Mouse (Mus musculus) erythroblast, embryonic 14.5 days (primary cell): ENCODE results near the gene Ppy. TPM values are rescaled to one million over a fixed set of nuclear protein-coding genes. Genes with fewer than 3 reads are reported as not detected.

Source experiments
- H3K27me3 ChIP-seq: 2 replicates; pipeline ENCODE4 v1.6.1; 2012; ENCODE audit warnings: inconsistent platforms; ENCODE audit not compliant: control insufficient read depth
- H3K36me3 ChIP-seq: 2 replicates; pipeline ENCODE4 v1.6.1; 2012; ENCODE audit warnings: mild to moderate bottlenecking, inconsistent platforms; ENCODE audit not compliant: control insufficient read depth
- H3K4me1 ChIP-seq: 2 replicates; pipeline ENCODE4 v1.6.1; 2012; ENCODE audit warnings: inconsistent platforms; ENCODE audit not compliant: control insufficient read depth
- H3K4me3 ChIP-seq: replicated peaks from 2 replicates; pipeline ENCODE3; 2012; ENCODE audit warnings: moderate library complexity, mild to moderate bottlenecking, inconsistent platforms
- H3K9me3 ChIP-seq: 2 replicates; pipeline ENCODE4 v1.6.1; 2012; ENCODE audit warnings: low read length, inconsistent platforms, mixed read lengths; ENCODE audit not compliant: control insufficient read depth
- GATA1 ChIP-seq: IDR thresholded peaks from 2 replicates; pipeline ENCODE4 v1.6.1; 2012; ENCODE audit warnings: low read length, inconsistent platforms, mixed read lengths
- TAL1 ChIP-seq: IDR thresholded peaks from 3 replicates; pipeline ENCODE4 v1.6.1; 2012; ENCODE audit warnings: low read length, inconsistent platforms, mixed read lengths
- polyA plus RNA-seq: library from polyadenylated mRNA; stranded (reverse); fragments of >175 nt; gene quantifications from 2 replicates; pipeline ENCODE4 v1.2.3, GENCODE M21; 2012

The Ppy gene
- polyA plus RNA-seq, 1 experiment = not detected

GRCm38 (mm10) chr11:102137625-102138446 is 36.7 kb upstream of the Ppy start:
- peaks cover 5% of the 10 kb centered on the region for H3K4me1 ChIP-seq
- H3K36me3 ChIP-seq = no peaks in the 10 kb centered on the region
- no peak overlapping the region for H3K4me3 ChIP-seq
- no peaks in the 10 kb centered on the region for H3K9me3 ChIP-seq
- peaks cover 35% of the 10 kb centered on the region for H3K27me3 ChIP-seq
- TF ChIP-seq TAL1 (no peak), GATA1 (no peak)

DNA sequence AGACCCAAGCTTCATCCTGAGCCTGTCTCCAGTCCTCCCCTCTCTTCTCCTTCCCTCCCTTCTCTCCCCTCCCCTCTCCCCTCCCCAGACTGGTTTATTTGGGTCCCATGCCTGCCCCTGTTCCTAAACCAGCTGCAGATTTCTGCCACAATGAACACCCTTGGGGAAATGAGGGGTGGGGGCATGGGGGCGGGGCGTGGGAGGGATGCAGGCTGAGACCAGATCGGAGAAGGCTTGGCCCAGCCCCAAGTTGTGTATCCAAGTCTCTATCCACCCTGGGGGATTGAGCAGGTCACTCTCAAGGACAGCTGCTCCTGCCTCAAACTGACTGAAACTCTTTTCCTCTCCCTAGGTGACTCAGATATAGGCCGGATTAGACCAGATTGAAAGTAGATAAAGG is 33.4 kb upstream of the Ppy start:
- TF ChIP-seq TAL1 = no peak
- TF ChIP-seq GATA1 = no peak
- no peaks in the 10 kb centered on the region for H3K36me3 ChIP-seq
- no peak overlapping the region for H3K4me3 ChIP-seq
- peaks cover 25% of the 10 kb centered on the region for H3K4me1 ChIP-seq
- H3K27me3 ChIP-seq = peaks cover 32% of the 10 kb centered on the region
- H3K9me3 ChIP-seq = no peaks in the 10 kb centered on the region

DNA sequence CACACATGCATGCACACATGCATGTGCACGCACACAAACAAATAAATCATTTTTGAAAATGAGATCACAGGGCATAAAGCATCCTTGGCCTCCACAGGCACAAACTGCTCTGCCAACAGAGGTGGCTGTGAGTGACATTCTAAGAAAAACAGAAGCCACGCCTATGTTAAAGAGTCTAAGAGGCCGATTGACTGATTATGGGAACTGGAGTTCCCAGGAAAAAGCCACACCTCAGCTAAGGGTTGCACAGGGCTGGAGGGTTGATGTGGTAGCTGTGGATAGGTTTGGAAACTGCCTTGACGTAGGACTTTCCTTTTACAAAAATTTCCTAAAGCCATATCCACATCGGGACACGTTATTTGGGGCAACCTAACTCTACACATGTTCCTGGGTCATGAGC is 16.3 kb upstream of the Ppy start:
- H3K4me1 ChIP-seq = peaks cover 30% of the 10 kb centered on the region
- H3K9me3 ChIP-seq = peaks cover 5% of the 10 kb centered on the region
- H3K4me3 ChIP-seq = no peak overlapping the region
- H3K27me3 ChIP-seq = peaks cover 14% of the 10 kb centered on the region
- no peaks in the 10 kb centered on the region for H3K36me3 ChIP-seq
- TF ChIP-seq GATA1 (no peak), TAL1 (no peak)

- Histone ChIP-seq H3K4me3 (no peak overlapping the region), H3K27me3 (peaks cover 21% of the 10 kb centered on the region), H3K36me3 (no peaks in the 10 kb centered on the region), H3K4me1 (peaks cover 30% of the 10 kb centered on the region), H3K9me3 (peaks cover 5% of the 10 kb centered on the region)
- TF ChIP-seq TAL1 = no peak
- TF ChIP-seq GATA1 = no peak
These were observed 15.1 kb upstream of the Ppy start for GRCm38 (mm10) chr11:102116241-102116640.

DNA sequence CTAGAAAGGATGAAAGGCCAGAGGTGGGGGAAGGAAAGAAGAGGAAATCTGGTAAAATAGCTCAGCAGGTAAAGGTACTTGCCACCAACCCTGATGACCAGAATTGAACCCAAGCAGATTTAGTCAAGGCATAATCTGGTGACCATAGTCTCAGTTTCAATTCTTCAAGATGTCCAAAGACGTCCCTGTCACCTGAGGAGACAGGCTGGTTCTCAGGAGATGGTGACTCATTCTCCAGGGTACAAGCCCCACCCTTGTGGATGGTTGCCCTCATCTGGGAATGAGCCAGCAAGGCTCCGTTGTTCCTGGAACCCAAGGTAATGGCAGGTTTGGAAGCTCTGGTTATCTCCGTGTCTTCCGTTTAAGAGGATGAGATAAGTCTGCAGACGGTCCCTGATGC is 10.5 kb upstream of the Ppy start:
- Histone ChIP-seq H3K9me3 (peaks cover 4% of the 10 kb centered on the region; the same call in 1 of the 2 replicates), H3K4me1 (peaks cover 10% of the 10 kb centered on the region), H3K4me3 (no peak overlapping the region), H3K36me3 (no peaks in the 10 kb centered on the region), H3K27me3 (peaks cover 64% of the 10 kb centered on the region)
- TF ChIP-seq TAL1 = no peak
- TF ChIP-seq GATA1 = no peak

- TF ChIP-seq TAL1 = no peak
- no peak for TF ChIP-seq GATA1
- H3K27me3 ChIP-seq = peaks cover 89% of the 10 kb centered on the region
- peaks cover 8% of the 10 kb centered on the region for H3K4me1 ChIP-seq
These were observed 6.6 kb upstream of the Ppy start, which contains the start of gene Pyy for GRCm38 (mm10) chr11:102107732-102108131. Gene Pyy, minus strand, starts transcription at chr11:102107832.

GRCm38 (mm10) chr11:102106911-102107310 is 5.8 kb upstream of the Ppy start:
- Histone ChIP-seq H3K4me1 (peaks cover 16% of the 10 kb centered on the region), H3K9me3 (peaks cover 4% of the 10 kb centered on the region; the same call in 1 of the 2 replicates), H3K36me3 (no peaks in the 10 kb centered on the region), H3K27me3 (peaks cover 95% of the 10 kb centered on the region), H3K4me3 (no peak overlapping the region)
- TF ChIP-seq GATA1 (no peak), TAL1 (no peak)

More at GRCm38 (mm10) chr11:102107732-102108131, 6.6 kb upstream of the Ppy start, which contains the start of gene Pyy:
- no peak within 1 kb of the TSS for H3K4me3 ChIP-seq
- no peaks in the 10 kb centered on the region for H3K36me3 ChIP-seq
- H3K9me3 ChIP-seq = peaks cover 4% of the 10 kb centered on the region; the same call in 1 of the 2 replicates

- peaks cover 27% of the 10 kb centered on the region for H3K4me1 ChIP-seq
- H3K9me3 ChIP-seq = peaks cover 4% of the 10 kb centered on the region; the same call in 1 of the 2 replicates
- TF ChIP-seq GATA1 (no peak), TAL1 (no peak)
- no peak overlapping the region for H3K4me3 ChIP-seq
- H3K36me3 ChIP-seq = no peaks in the 10 kb centered on the region
- peaks cover 96% of the 10 kb centered on the region for H3K27me3 ChIP-seq
These were observed 1.6 kb upstream of the Ppy start for GRCm38 (mm10) chr11:102102485-102103258.

GRCm38 (mm10) chr11:102096887-102097391 is 4.2 kb downstream of the Ppy start:
- peak overlapping the region; percentile 61 for H3K4me3 ChIP-seq
- peaks cover 39% of the 10 kb centered on the region for H3K27me3 ChIP-seq
- no peaks in the 10 kb centered on the region for H3K9me3 ChIP-seq
- TF ChIP-seq GATA1 = no peak
- no peak for TF ChIP-seq TAL1
- peaks cover 65% of the 10 kb centered on the region for H3K4me1 ChIP-seq
- H3K36me3 ChIP-seq = no peaks in the 10 kb centered on the region
